Mouse (Mus musculus) kidney, adult 2 months (tissue): ENCODE measurements at regions not wholly inside any gene's neighbourhood (a gene's known extent, or its start where the extent isn't known, plus 50 kb on each side); places are given as distances from the start of the nearest gene placed in this dataset.

Source experiments
- CTCF ChIP-seq: fragments of 200-500 bp; conservative IDR thresholded peaks from 2 replicates; pipeline ENCODE4 v1.5.1; 2011; ENCODE audit warnings: low read depth, mild to moderate bottlenecking, control low read depth, low read length, moderate library complexity, mixed read lengths; ENCODE audit not compliant: insufficient read depth, insufficient read length
- POLR2A ChIP-seq: fragments of 200-500 bp; IDR thresholded peaks from one replicate; pipeline ENCODE4 v1.6.1; 2011; ENCODE audit warnings: low read depth, low read length, control low read depth

GRCm38 (mm10) chr6:141015055-141015681 is 233.9 kb upstream of the Pde3a start:
- TF ChIP-seq CTCF (no peak), POLR2A (no peak)
